Mouse (Mus musculus) c-Kit-positive CD71-negative TER-119-negative erythroid progenitor cells, embryonic 14.5 days (primary cell): ENCODE results near the gene Psmd6.

Experiments
- DNase-seq: peaks from one replicate; pipeline ENCODE4 v3.0.0-alpha.2; 2013; ENCODE audit warnings: low read depth

Gene Psmd6

GRCm38 (mm10) chr14:14120230-14121096, at the start of gene Psmd6:
TSS of gene Psmd6 (minus strand) at chr14:14120984.
- DNase-seq = peak; percentile 76

- no peak for DNase-seq
These were observed 10.1 kb downstream of the Psmd6 start for GRCm38 (mm10) chr14:14110710-14111109.

GRCm38 (mm10) chr14:14104930-14105318, 15.9 kb downstream of the Psmd6 start:
- no peak for DNase-seq

- no peak for DNase-seq
These were observed 16.4 kb downstream of the Psmd6 start for GRCm38 (mm10) chr14:14104213-14104929.

- DNase-seq = no peak
These were observed 19.5 kb downstream of the Psmd6 start for GRCm38 (mm10) chr14:14101296-14101695.

- DNase-seq = no peak
These were observed 20.0 kb downstream of the Psmd6 start for GRCm38 (mm10) chr14:14100773-14101280.

- DNase-seq = peak; percentile 92
These were observed 22.3 kb downstream of the Psmd6 start for GRCm38 (mm10) chr14:14098330-14098980.

GRCm38 (mm10) chr14:14090571-14090970, 30.2 kb downstream of the Psmd6 start:
- DNase-seq = no peak

GRCm38 (mm10) chr14:14088016-14088791, 32.6 kb downstream of the Psmd6 start:
- DNase-seq = peak; percentile 56

- DNase-seq = no peak
These were observed 33.4 kb downstream of the Psmd6 start for GRCm38 (mm10) chr14:14087348-14087747.

- DNase-seq = no peak
These were observed 34.0 kb downstream of the Psmd6 start for GRCm38 (mm10) chr14:14086711-14087263.

- DNase-seq = no peak
These were observed 37.0 kb downstream of the Psmd6 start for GRCm38 (mm10) chr14:14083811-14084210.

GRCm38 (mm10) chr14:14080604-14081194, 40.1 kb downstream of the Psmd6 start:
- DNase-seq = no peak

- DNase-seq = no peak
These were observed 49.3 kb downstream of the Psmd6 start for GRCm38 (mm10) chr14:14071456-14071855.

- no peak for DNase-seq
These were observed 50.1 kb downstream of the Psmd6 start for GRCm38 (mm10) chr14:14070541-14071315.

- no peak for DNase-seq
These were observed 52.2 kb downstream of the Psmd6 start for GRCm38 (mm10) chr14:14068553-14068952.

GRCm38 (mm10) chr14:14067648-14068472, 52.9 kb downstream of the Psmd6 start:
- peak; percentile 17 for DNase-seq

GRCm38 (mm10) chr14:14066241-14066640, 54.5 kb downstream of the Psmd6 start:
- DNase-seq = no peak

GRCm38 (mm10) chr14:14065142-14065498, 55.7 kb downstream of the Psmd6 start:
- no peak for DNase-seq
